Mouse (Mus musculus): ENCODE measurements around the gene Npas4. TPM values are rescaled to one million over a fixed set of nuclear protein-coding genes. Genes with fewer than 3 reads are reported as not detected.
"Not testable (repeated sequence)": the region's sequence is repeated elsewhere in the genome, so short reads cannot be mapped to it uniquely, and the experiment has no call there.

Npas4 gene
- total RNA-seq, 2 experiments from 2014 or later = 10.7 to 11.3 TPM

DNA sequence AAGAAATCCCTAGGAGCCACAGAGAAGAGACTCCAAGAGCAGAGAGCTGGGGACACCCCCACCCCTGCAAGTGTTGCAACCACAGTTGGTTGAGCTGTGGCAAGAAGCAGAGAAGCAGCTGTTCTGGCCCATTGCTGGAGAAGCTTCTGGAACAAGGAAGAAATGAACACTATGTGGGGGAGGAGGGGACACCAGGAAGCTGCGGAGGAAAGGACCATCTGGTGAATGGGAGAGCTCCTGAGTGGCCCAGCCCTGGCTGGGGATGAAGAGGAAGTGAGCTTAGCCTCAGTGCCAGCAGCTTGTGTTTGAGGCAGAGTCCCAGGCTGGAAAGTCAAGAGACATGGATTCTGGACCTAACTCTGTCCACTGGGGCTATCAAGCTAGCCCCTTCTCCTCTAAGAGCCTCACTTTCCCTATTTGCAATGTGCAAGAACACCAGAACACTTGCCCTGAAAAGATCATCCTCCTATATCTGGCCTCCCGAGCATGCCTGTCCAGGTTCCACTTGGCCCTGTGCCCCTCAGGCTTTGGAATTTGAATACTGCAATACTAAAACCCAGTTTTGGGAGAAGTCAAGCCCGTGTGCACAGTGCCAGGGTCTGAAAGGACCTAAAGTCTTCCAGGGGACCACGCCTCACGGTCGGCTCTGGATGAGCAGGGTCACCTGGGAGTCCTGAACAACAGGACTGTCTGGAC is 9.5 kb upstream of the Npas4 start:
- peak; percentile 55 to 82 for DNase-seq (ENCODE audit: low spot score in 2 of 2)
- intact Hi-C loops (cut with DNase I) = loop anchor here (5.0 kb wide), 2 partner anchors 37 to 242 kb away; partner anchors contain the start of genes Mrpl11 and Rbm4b

DNA sequence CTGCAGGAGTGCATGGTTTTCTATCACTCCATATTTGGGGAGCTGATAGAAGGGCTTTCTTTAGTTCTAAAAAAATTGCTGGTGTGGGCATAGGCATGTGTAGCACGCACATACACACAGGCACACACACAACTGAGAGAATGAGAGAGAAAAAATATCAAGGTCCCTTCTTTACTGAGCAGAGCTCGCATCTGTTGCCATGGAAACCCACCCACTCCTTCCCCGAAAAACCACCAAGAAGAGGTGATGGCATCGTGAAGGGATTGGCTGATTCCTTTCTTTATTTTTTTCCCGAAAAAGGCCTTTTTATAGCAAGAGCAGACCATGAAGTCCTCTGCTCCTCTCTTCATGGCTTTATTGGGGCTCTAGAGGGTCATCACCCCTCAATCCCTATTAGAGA is 3.9 kb upstream of the Npas4 start:
- intact Hi-C loops (cut with DNase I) = no loop called here
- DNase-seq (ENCODE audit: low spot score in 2 of 2) = peak; percentile 90 to 94

DNA sequence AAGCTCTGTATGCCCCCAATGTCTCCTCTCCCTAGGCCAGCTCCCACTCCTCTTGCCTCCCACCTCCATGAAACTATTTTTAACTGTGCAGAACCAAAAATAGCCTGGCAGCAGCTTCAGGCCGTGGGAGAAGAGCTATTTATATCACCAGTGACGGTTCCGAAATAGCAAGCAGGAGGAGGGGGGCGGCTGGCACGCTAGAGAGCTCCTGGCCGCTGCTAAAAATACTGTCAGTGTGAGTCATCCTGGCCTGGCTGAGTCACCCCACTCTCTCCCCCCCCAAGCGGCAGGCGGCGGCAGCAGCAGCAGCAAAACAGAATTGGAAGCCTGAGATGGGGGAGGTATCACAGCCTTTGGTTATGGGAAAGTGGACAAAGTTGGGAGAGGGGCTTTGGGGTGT is 2.8 kb upstream of the Npas4 start:
- intact Hi-C loops (cut with DNase I) = no loop called here

GRCm38 (mm10) chr19:4992371-4992770 is 2.3 kb upstream of the Npas4 start:
- intact Hi-C loops (cut with DNase I) = no loop called here
- no peak for DNase-seq (ENCODE audit: low spot score in 2 of 2)

More for the DNA sequence above, 2.8 kb upstream of the Npas4 start:
- DNase-seq (ENCODE audit: low spot score in 2 of 2) = peak; percentile 84 to 93

DNA sequence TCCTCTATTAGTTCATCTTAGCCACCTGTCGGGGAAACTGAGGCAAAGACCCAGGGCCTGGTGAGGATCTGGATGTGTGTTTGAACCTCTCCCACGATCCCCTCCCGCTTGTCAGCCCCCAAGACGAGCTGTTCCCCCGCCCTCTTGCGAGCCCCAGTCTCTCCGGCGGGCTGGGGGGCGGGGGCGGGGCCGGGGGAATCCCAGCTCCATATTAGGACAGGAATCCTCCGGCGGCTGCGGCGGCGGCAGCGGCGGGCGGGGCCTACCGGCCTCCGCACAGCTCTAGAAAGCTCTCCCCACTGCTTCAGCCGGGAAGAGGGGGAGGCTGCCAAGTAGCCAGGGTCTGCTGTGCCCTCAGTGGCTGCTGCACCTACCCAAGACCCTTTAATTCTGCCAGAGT is 600 bp upstream of the Npas4 start:
- intact Hi-C loops (cut with DNase I) = no loop called here
- peak; percentile 57 to 64 for DNase-seq (ENCODE audit: low spot score in 2 of 2)

GRCm38 (mm10) chr19:4989434-4990255 is 471 bp downstream of the Npas4 start:
- DNase-seq (ENCODE audit: low spot score in 2 of 2) = peak; percentile 81 to 88
- intact Hi-C loops (cut with DNase I) = no loop called here

DNA sequence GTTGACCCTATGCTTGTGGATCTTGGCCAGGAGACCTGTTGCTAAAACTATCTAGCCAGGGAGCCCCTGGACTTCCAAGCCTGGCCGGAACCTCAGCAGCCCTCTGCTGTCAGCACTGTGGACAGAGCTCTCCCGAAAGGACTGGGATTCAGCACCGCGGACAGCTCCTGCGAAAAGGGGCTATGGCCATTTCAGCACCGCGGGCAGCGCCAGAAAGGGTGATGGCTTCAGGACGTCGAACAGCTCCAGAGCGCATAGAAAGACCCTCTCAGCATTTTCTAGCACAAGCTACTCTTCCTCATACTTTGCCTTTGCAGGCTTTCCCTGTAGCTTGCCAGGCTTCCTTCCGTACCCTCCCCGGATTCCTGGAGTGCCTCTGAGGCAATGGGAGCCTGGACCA is 1.1 kb downstream of the Npas4 start:
- intact Hi-C loops (cut with DNase I) = no loop called here
- DNase-seq (ENCODE audit: low spot score in 2 of 2) = peak in 1 of 2 experiments; percentile 74

DNA sequence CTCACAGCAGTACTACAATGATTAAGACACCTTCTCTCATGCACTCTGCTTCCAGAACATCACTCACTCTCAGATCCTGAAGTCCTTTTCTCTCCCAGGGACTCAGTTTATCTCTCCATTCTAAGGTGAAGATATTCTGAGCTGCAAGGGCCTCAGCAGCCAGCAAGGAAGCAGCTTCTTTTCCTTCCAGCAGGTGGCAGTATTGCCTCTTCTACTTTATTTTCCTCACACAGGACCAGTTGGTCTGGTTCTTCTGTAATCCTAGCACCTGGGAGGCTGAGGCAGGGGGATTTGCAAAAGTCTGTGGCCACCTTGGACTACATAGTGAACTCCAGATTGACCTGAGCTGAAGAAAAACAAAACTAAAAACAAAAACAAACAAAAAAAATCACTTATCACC is 8.3 kb downstream of the Npas4 start:
- DNase-seq (ENCODE audit: low spot score in 2 of 2) = peak; percentile 80
- intact Hi-C loops (cut with DNase I) = loop anchor here (1.0 kb wide), 1 partner anchor 21 kb away; no protein-coding TSS in a partner anchor

GRCm38 (mm10) chr19:4968236-4968635 is 21.9 kb downstream of the Npas4 start:
- intact Hi-C loops (cut with DNase I) = no loop called here
- no peak for DNase-seq (ENCODE audit: low spot score in 2 of 2)

DNA sequence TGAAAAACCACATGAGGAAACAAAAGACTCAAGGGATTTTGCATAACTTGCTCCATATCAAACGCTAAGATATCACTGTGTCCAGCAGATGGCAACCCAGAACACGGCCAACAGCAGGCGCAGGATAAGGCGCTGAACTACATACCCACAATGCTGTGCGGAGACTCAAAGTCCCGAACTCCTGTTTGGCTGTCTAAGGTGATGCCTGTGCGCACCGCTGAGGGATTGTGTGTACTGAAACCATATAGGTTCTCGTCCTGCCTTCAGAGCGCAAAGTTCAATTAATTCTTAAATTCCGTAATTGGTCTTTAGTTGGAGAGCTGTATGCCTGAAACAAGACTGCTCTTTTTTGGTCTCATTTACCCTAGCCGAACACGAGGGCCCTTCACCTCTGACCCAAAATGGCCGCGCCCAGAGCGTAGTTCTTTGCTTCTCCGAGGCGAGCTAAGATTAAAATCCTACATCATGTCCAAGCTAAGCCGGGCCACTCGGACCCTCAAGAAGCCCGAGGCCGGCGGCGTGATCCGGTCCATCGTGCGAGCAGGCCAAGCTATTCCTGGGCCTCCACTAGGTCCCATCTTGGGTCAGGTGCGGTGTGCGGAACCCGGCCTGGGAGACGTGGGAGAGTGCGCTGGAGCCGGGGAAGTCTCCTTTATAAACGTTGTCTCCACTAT is 28.1 kb downstream of the Npas4 start, which contains the start of gene Mrpl11:
TSS of gene Mrpl11 (plus strand) at position 220 of the 674 bp plus-strand sequence.
- peak; percentile 92 to 96 for DNase-seq (ENCODE audit: low spot score in 2 of 2)
- intact Hi-C loops (cut with DNase I) = loop anchor here (5.0 kb wide), 1 partner anchor 40 kb away; no protein-coding TSS in a partner anchor

DNA sequence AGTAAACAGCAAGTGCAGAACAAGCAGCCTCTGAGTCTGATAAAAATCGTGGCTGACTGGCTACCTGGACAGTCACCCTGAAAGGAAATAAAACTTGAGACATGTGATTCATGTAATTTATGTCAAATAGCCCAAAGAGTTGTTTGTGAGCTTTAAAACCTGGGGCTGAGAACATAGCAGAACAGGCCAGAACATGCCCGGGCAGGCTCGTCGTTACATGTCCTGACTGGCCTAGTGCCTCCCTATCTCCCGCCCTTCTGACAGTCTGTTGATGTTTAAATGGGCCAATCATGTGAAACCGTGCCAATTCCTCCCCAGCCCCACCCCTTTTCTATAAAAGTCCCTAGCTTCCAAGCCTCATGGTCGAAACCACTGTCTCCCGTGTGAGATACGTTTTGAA is 41.5 kb downstream of the Npas4 start:
- intact Hi-C loops (cut with DNase I) = not testable (repeated sequence)

GRCm38 (mm10) chr19:4945540-4945939 is 44.6 kb downstream of the Npas4 start:
- no peak for DNase-seq (ENCODE audit: low spot score in 2 of 2)
- intact Hi-C loops (cut with DNase I) = no loop called here

More for the DNA sequence above, 41.5 kb downstream of the Npas4 start:
- DNase-seq (ENCODE audit: low spot score in 2 of 2) = not testable (repeated sequence)

DNA sequence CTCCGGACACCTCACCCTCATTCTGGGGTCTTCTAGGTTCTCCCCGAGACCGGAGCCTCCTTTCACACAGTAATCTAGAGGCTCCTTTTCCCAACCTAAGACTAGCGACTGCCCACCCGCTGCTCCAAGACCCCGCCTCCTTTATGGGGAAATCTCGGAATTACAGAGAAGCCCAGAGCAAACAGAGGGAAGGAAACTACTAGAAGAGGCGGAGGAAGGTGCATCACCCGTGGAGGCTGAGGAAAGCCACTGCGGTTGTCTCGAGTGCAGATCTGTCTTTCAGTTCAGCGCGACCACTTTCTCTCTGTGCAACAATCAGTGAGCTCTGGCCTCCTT is 46.9 kb downstream of the Npas4 start:
- peak in 1 of 2 experiments; percentile 34 for DNase-seq (ENCODE audit: low spot score in 2 of 2)
- intact Hi-C loops (cut with DNase I) = no loop called here

DNA sequence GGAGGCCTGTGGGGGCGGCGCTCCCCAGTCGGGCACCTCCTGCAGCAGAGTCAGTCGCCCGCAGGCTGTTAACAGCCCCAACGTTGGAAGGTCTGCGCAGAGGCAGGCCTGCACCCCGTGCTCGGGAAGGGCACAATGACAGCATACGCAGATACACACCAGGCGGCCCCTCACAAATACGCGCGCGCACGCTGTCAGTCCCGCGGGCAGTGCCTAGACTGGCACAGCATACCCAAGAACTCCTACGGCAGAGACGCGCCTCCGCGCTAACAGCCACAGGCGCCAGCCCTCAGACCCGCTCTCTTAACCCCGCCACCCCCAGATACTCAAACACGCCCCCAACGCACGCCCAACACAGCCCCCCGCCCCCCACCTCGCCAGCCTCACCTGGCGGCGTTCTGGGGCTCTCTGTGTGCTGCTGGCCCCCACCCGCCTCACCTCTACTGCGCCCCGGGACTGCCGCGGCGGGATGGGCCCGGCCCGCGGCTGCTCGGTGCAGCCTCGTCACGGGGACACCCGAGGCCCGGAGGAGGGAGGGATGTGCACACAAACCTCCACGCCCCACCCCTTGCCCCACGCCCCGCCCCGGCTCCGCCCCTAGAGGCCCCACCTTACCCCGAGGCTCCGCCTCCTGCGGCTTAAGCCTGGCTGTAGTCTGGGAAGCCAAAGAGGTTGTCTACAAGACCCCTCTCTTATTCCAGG is 47.4 kb downstream of the Npas4 start, which contains the start of gene Peli3:
TSS of gene Peli3 (minus strand) at position 577 of the 702 bp plus-strand sequence.
- intact Hi-C loops (cut with DNase I) = no loop called here
- peak; percentile 77 to 79 for DNase-seq (ENCODE audit: low spot score in 2 of 2)

DNA sequence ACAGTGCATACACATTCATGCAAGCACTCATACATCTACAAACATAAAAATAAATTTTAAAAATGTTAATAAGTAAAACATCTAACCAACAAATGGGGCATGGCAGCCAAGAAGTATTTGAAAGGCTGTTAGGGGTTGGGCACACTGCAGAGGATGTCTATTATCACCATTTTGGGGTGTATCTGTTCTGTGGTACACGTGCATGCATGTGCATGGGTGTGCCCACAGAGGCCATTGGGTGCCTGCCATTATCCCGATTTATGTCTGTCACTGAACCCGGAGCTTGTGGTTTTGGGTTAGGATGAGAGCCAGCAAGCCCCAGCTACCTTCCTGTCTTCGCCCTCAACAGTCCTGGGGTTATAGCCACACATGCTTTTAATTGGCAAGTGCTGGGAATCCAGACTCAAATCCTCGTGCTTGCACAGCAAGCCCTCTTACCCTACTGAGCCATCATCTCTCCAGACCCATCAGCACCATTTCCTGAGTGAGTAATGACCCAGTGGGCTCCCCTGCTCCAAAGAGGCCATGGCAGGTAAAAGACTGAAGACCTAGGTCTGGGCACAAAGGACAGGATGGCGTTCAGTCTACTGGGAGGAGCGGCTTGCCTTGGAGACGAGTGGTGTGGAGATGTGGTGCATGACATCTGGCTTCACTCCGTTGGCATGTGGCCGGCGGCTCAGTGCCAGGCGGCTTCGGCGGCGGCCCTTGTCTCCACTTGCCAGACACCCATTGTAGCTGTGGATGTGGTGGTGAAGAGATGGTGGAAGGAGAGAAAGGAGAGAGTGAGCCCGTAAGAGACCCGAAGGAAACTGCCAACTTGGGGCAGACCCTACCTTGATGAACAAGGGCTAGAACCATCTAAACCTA is 52.4 kb downstream of the Npas4 start:
- intact Hi-C loops (cut with DNase I) = no loop called here
- DNase-seq (ENCODE audit: low spot score in 2 of 2) = no peak

DNA sequence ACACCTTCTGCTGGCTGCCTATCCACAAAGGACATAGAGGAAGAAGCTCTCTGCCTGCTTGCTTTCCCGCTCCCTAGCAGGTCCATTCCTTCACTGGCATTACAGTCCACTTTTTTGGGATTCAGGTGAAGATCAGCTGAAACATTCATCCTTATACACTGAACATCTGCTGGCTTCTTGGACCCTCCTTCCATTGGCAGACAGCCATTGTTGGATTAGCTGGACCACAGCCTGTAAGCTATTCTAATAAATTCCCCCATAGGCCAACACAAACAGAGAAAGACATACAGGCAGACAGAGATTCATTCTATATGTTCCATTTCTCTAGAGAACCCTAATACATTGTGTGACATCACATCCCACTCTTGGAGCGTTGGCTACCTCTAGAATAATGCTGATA is 53.2 kb downstream of the Npas4 start:
- no peak for DNase-seq (ENCODE audit: low spot score in 2 of 2)
- intact Hi-C loops (cut with DNase I) = no loop called here

Data from left cerebral cortex, postnatal 14 days (tissue).